Mouse (Mus musculus) activated CD4-positive, CD25-positive, alpha-beta regulatory T cell, adult 4 months (primary cell): Measurements from ENCODE around the gene Irgq. TPM values are rescaled to one million over a fixed set of nuclear protein-coding genes. Genes with fewer than 3 reads are reported as not detected.
A peak's percentile ranks its signal among the peaks of the same experiment; 100 is the strongest.
"Not testable (repeated sequence)": the region's sequence is repeated elsewhere in the genome, so short reads cannot be mapped to it uniquely, and the experiment has no call there.

Experiments
- ATAC-seq: one replicate; pipeline ENCODE4 v1.8.0; 2017
- polyA plus RNA-seq, 2 experiments: library from polyadenylated mRNA; unstranded; fragments of 100-300 nt; shearing (Covaris generic); gene quantifications; one replicate each; pipeline ENCODE4 v1.2.1; 2017

The Irgq gene
- polyA plus RNA-seq, 2 experiments from 2014 or later: 1.5 to 1.8 TPM

- not testable (repeated sequence) for ATAC-seq
Measured at GRCm38 (mm10) chr7:24516319-24516718, 14.2 kb upstream of the Irgq start.

DNA sequence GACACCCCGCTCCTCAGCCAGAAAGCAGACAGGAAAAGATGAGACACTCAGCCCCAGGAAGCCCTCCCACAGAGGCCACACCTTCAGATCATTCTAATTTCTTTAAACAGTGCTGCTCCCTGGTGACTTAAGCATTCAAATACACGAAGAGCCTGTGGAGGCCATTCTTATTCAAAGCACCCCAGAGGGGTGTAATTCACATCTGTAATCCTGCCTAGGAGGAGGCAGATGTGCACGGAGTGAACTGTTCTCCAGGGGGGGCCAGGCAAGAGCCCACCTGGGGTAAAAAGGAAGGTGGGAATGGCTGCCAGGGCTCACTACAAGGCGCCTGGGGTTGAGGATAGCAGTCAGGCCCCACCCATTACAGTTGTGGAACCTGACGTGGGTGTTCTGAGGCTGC is 13.4 kb upstream of the Irgq start:
- ATAC-seq: no peak

- ATAC-seq: no peak
Measured at GRCm38 (mm10) chr7:24517654-24518053, 12.8 kb upstream of the Irgq start.

DNA sequence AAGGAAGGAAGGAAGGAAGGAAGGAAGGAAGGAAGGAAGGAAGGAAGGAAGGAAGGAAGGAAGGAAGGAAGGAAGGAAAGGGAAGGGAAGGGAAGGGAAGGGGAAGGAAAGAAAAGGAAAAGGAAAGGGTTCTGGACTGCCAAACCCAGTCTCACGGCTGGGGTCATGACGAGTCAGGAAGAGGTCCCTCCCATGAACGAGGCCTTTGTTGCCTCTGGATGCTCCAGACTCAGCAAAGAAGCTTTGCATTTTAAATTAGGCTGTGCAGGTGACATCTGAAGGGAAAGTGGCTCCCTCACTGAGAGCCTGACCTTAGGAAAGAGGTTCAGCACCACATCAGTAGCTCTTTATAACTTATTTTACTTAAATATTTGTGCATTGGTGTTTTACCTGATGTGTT is 11.4 kb upstream of the Irgq start:
- no peak for ATAC-seq

- ATAC-seq: not testable (repeated sequence)
Measured at GRCm38 (mm10) chr7:24520054-24520453, 10.4 kb upstream of the Irgq start.

GRCm38 (mm10) chr7:24522805-24523204 is 7.7 kb upstream of the Irgq start:
- ATAC-seq: no peak

GRCm38 (mm10) chr7:24523723-24524122 is 6.8 kb upstream of the Irgq start:
- no peak for ATAC-seq

DNA sequence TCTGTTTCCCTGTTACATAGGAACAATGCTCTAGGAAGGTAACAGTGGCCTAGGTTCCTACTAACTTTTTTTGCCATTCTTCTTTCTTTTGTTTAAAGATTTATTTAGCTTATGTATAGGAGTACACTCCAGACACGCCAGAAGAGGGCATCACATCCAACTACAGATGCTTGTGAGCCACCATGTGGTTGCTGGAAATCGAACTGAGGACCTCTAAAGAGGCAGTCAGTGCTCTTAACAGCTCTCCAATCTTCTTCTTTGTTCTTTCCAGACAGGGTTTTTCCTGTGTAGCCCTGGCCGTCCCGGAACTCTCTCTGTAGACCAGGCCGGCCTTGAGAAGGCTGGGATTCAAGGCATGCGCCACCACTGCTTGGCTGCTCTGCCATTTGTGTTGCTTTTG is 5.5 kb upstream of the Irgq start:
- ATAC-seq: no peak

GRCm38 (mm10) chr7:24525686-24526420 is 4.6 kb upstream of the Irgq start:
- no peak for ATAC-seq

DNA sequence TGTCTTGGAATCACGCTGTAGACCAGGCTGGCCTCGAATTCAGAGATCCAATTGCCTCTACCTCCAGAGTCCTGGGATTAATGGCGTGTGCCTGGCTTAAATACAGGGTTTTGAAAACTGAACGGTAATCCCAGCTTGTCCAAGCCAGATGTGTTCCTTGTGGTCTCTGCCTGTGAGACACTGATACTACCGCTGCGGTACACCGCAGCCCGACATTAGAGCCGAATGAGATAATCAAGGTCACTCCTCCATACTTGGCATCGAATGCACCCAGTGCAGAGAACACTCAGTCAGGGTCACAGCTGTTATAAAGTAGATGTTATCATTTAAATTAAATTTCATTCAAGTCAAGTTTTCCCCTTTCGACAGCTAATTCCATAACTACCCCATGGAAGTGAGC is 1.6 kb upstream of the Irgq start:
- no peak for ATAC-seq

DNA sequence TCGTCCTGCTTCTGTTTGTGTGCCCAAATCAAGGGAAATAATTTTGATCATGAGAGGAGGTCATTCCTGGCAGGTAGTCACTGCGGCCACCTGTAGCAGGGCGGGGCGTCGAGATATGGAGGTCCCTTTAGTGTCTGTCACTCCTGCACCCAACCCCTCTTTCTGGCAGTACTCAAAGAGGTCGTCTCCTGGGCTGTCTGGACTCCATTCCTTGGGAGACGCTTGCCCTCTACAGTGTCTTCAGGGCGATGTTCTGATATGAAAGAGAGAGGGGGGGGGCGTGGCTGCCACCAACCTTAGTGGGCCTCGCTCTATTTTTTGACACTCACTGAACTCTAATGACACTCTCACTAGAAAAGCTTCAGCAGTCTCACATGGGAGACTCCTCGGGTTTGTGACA is 909 bp upstream of the Irgq start:
- no peak for ATAC-seq

DNA sequence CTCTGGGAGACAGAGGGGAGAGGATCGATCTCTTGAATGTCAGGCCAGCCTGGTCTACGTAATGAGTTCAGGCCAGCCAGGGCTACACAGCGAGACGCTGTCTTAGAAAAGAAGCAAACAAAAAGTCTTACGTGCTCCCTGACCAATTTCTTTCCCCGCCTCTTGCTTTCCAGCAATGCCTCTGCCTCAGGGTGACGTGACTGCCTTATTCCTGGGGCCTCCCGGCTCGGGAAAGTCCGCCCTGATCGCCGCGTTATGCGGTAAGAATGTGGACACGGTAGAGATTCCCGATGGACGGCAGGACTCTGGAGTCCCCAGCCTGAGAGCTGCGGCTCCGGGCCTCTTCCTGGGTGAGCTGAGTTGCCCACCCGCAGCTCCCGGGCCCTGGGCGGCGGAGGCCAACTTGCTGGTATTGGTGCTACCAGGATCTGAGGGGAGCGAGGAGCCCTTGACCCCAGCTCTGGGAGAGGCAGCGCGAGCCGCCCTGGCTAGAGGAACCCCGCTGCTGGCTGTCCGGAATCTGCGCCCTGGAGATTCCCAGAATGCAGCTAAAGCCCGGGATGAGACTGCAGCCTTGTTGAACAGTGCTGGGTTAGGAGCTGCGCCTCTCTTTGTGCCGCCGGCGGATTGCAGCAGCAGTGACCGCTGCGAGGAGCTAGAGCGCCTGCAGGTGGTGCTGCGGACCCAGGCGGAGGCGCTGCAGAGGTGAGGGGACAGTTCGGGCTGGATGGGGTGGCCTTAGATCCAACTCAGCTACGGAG is 902 bp downstream of the Irgq start:
- no peak for ATAC-seq

- no peak for ATAC-seq
Measured at GRCm38 (mm10) chr7:24533031-24533571, 2.6 kb downstream of the Irgq start.

DNA sequence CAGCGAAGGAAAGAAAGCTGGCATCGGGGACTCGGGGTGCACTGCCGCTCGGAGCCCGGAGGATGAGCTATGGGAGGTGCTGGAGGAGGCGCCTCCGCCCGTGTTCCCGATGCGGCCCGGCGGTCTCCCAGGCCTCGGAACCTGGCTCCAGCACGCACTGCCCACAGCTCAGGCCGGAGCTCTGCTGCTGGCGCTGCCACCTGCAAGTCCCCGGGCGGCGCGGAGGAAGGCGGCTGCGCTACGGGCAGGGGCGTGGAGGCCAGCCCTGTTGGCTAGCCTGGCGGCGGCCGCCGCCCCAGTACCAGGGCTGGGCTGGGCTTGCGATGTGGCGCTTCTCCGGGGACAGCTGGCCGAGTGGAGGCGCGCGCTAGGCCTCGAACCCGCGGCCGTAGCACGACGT is 3.3 kb downstream of the Irgq start:
- ATAC-seq: no peak

DNA sequence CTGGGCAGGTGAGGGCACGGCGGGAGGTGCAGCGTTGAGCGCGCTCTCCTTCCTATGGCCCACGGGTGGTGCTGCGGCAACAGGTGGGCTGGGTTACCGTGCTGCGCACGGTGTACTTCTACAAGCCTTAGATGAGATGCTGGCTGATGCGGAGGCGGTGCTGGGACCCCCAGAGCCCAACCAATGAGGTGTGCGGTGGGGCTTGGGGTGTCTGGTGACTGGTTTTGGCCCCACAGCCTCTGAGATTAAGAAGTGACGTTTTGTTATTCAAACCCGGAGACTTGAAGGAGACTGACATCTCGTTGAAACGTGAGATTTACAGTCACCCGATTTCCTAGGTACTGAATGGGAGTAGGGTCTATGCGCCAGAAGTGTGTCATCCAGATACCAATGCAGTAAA is 3.8 kb downstream of the Irgq start:
- no peak for ATAC-seq

GRCm38 (mm10) chr7:24537081-24537480 is 6.6 kb downstream of the Irgq start:
- no peak for ATAC-seq

- no peak for ATAC-seq
Measured at GRCm38 (mm10) chr7:24537591-24537990, 7.1 kb downstream of the Irgq start.

- no peak for ATAC-seq
Measured at GRCm38 (mm10) chr7:24538154-24538553, 7.7 kb downstream of the Irgq start.

DNA sequence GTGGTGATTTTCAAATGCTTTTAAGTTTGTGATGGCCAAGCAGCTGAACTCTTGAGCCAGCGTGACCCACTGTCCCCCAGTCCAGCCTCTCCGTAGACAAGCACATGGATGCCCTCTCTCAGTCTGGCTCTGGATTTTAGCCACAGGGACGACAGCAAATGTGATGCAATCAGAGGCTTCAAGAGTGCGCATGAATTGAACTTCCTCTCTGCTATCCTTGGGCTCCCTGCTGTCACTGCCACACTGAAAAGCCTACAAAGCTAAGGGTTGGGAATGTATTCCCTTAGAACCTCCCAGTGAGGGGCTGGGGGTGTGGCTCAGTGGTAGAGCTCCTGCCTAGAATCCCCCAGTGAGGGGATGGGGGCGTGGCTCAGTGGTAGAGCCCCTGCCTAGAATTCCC is 8.2 kb downstream of the Irgq start:
- no peak for ATAC-seq

- ATAC-seq: no peak
Measured at GRCm38 (mm10) chr7:24539686-24540085, 9.2 kb downstream of the Irgq start.

DNA sequence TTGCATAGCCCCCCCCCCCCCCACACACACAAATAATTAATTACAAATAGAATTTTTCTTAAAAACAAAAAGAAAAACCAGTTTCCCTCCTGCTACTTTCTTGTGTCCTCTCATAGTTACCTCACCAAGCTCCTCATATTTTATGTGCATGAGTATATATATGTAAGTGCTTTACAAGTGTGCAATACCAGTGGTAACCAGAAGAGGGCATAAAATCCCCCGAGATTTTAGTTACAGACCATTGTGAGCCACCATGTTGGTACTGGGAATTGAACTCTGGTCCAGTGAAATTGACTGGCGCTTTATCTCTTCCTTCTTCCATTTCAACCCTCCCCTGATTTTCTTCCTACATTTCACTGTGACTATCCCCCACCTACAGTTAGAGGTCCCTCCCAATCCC is 14.0 kb downstream of the Irgq start:
- ATAC-seq: no peak

GRCm38 (mm10) chr7:24546068-24546614 is 15.7 kb downstream of the Irgq start, which contains the start of the genes Pinlyp and Xrcc1:
Gene Pinlyp, minus strand, starts transcription at chr7:24546118.
Gene Xrcc1, plus strand, starts transcription at chr7:24546289.
- no peak for ATAC-seq

GRCm38 (mm10) chr7:24546634-24547389 is 16.3 kb downstream of the Irgq start:
- ATAC-seq: peak; percentile 99
